Mouse (Mus musculus): ENCODE results near the gene Abl2. TPM values are rescaled to one million over a fixed set of nuclear protein-coding genes. Genes with fewer than 3 reads are reported as not detected.
A peak's percentile ranks its signal among the peaks of the same experiment; 100 is the strongest.

Abl2 gene
- polyA plus RNA-seq, 1 experiment from 2014 or later: 5.7 TPM

- no peaks in the 10 kb centered on the region for H3K9me3 ChIP-seq (ENCODE audit: control insufficient read depth, low read length)
- H3K4me2 ChIP-seq (ENCODE audit: low read depth, low read length, severe bottlenecking): 0 out of 2 replicates have a peak overlapping the region, but pooled peaks have one; percentile 5
- ATAC-seq (replicated peaks; ENCODE audit: low FRiP score) (no peak), DNase-seq (ENCODE audit: low spot score) (no peak)
- 30% methylated on average over 12 of the region's 12 CpGs for WGBS
- H3K27ac ChIP-seq (ENCODE audit: low read depth, low read length): no peak overlapping the region
- no peak overlapping the region for H3K4me3 ChIP-seq (ENCODE audit: low read depth, low read length)
- peaks cover 25% of the 10 kb centered on the region; the same call in 1 of the 2 replicates for H3K4me1 ChIP-seq (replicated peaks; ENCODE audit: control insufficient read depth, insufficient read depth, low read length)
- H3K9ac ChIP-seq (ENCODE audit: low read length): peak overlapping the region; percentile 23; the same call in 1 of the 2 replicates
- H3K27me3 ChIP-seq (ENCODE audit: control insufficient read depth, insufficient read depth, low read length): no peaks in the 10 kb centered on the region
- H3K36me3 ChIP-seq (ENCODE audit: control insufficient read depth, insufficient read depth, low read length): no peaks in the 10 kb centered on the region
Observed at GRCm38 (mm10) chr1:156616989-156617598, 58.5 kb downstream of the Abl2 start.

- H3K4me1 ChIP-seq (replicated peaks; ENCODE audit: control insufficient read depth, insufficient read depth, low read length): peaks cover 25% of the 10 kb centered on the region; the same call in 1 of the 2 replicates
Observed at GRCm38 (mm10) chr1:156617811-156618210, 59.2 kb downstream of the Abl2 start.

GRCm38 (mm10) chr1:156620292-156620909 lies 61.8 kb downstream of the Abl2 start:
- H3K4me3 ChIP-seq (ENCODE audit: low read depth, low read length): no peak overlapping the region
- ATAC-seq (replicated peaks; ENCODE audit: low FRiP score): no peak
- 70% methylated on average over 4 of the region's 4 CpGs for WGBS
- no peaks in the 10 kb centered on the region for H3K27me3 ChIP-seq (ENCODE audit: control insufficient read depth, insufficient read depth, low read length)
- H3K4me2 ChIP-seq (ENCODE audit: low read depth, low read length, severe bottlenecking): no peak overlapping the region
- no peak overlapping the region for H3K27ac ChIP-seq (ENCODE audit: low read depth, low read length)
- H3K9ac ChIP-seq (ENCODE audit: low read length): no peak overlapping the region
- peaks cover 17% of the 10 kb centered on the region; the same call in 1 of the 2 replicates for H3K4me1 ChIP-seq (replicated peaks; ENCODE audit: control insufficient read depth, insufficient read depth, low read length)
- DNase-seq (ENCODE audit: low spot score): no peak
- H3K36me3 ChIP-seq (ENCODE audit: control insufficient read depth, insufficient read depth, low read length): no peaks in the 10 kb centered on the region; the same call in 1 of the 2 replicates
- H3K9me3 ChIP-seq (ENCODE audit: control insufficient read depth, low read length): no peaks in the 10 kb centered on the region

More at GRCm38 (mm10) chr1:156617811-156618210, 59.2 kb downstream of the Abl2 start:
- H3K4me3 ChIP-seq (ENCODE audit: low read depth, low read length): no peak overlapping the region
- H3K36me3 ChIP-seq (ENCODE audit: control insufficient read depth, insufficient read depth, low read length): no peaks in the 10 kb centered on the region
- DNase-seq (ENCODE audit: low spot score): no peak
- no peak overlapping the region for H3K27ac ChIP-seq (ENCODE audit: low read depth, low read length)
- H3K9ac ChIP-seq (ENCODE audit: low read length): no peak overlapping the region
- 54% methylated on average over 4 of the region's 4 CpGs for WGBS
- H3K27me3 ChIP-seq (ENCODE audit: control insufficient read depth, insufficient read depth, low read length): no peaks in the 10 kb centered on the region
- no peak overlapping the region for H3K4me2 ChIP-seq (ENCODE audit: low read depth, low read length, severe bottlenecking)
- no peaks in the 10 kb centered on the region for H3K9me3 ChIP-seq (ENCODE audit: control insufficient read depth, low read length)
- no peak for ATAC-seq (replicated peaks; ENCODE audit: low FRiP score)

- H3K27me3 ChIP-seq (ENCODE audit: control insufficient read depth, insufficient read depth, low read length): no peaks in the 10 kb centered on the region
- no peak overlapping the region for H3K4me2 ChIP-seq (ENCODE audit: low read depth, low read length, severe bottlenecking)
- peaks cover 14% of the 10 kb centered on the region; the same call in 1 of the 2 replicates for H3K4me1 ChIP-seq (replicated peaks; ENCODE audit: control insufficient read depth, insufficient read depth, low read length)
- H3K27ac ChIP-seq (ENCODE audit: low read depth, low read length): no peak overlapping the region
- no peak for ATAC-seq (replicated peaks; ENCODE audit: low FRiP score)
- no peak overlapping the region for H3K9ac ChIP-seq (ENCODE audit: low read length)
- no peak overlapping the region for H3K4me3 ChIP-seq (ENCODE audit: low read depth, low read length)
- H3K36me3 ChIP-seq (ENCODE audit: control insufficient read depth, insufficient read depth, low read length): no peaks in the 10 kb centered on the region; the same call in 1 of the 2 replicates
- H3K9me3 ChIP-seq (ENCODE audit: control insufficient read depth, low read length): no peaks in the 10 kb centered on the region
- DNase-seq (ENCODE audit: low spot score): no peak
- WGBS: 88% methylated on average over 3 of the region's 3 CpGs
Observed at GRCm38 (mm10) chr1:156620951-156621350, 62.4 kb downstream of the Abl2 start.

- Histone ChIP-seq H3K27ac (ENCODE audit: low read depth, low read length) (no peak overlapping the region), H3K9me3 (ENCODE audit: control insufficient read depth, low read length) (no peaks in the 10 kb centered on the region), H3K4me3 (ENCODE audit: low read depth, low read length) (no peak overlapping the region), H3K4me2 (ENCODE audit: low read depth, low read length, severe bottlenecking) (no peak overlapping the region), H3K4me1 (replicated peaks; ENCODE audit: control insufficient read depth, insufficient read depth, low read length) (peaks cover 2% of the 10 kb centered on the region; the same call in 1 of the 2 replicates), H3K9ac (ENCODE audit: low read length) (no peak overlapping the region), H3K27me3 (ENCODE audit: control insufficient read depth, insufficient read depth, low read length) (no peaks in the 10 kb centered on the region), H3K36me3 (ENCODE audit: control insufficient read depth, insufficient read depth, low read length) (no peaks in the 10 kb centered on the region; the same call in 1 of the 2 replicates)
- 75% methylated on average over 1 of the region's 1 CpGs for WGBS
- no peak for ATAC-seq (replicated peaks; ENCODE audit: low FRiP score)
- no peak for DNase-seq (ENCODE audit: low spot score)
Observed at GRCm38 (mm10) chr1:156624231-156624630, 65.6 kb downstream of the Abl2 start.

- ATAC-seq (replicated peaks; ENCODE audit: low FRiP score): no peak
Observed at GRCm38 (mm10) chr1:156626729-156627128, 68.1 kb downstream of the Abl2 start.

GRCm38 (mm10) chr1:156629984-156630383 lies 71.4 kb downstream of the Abl2 start:
- Histone ChIP-seq H3K4me3 (ENCODE audit: low read depth, low read length) (no peak overlapping the region), H3K9me3 (ENCODE audit: control insufficient read depth, low read length) (no peaks in the 10 kb centered on the region), H3K27ac (ENCODE audit: low read depth, low read length) (no peak overlapping the region), H3K36me3 (ENCODE audit: control insufficient read depth, insufficient read depth, low read length) (peaks cover 10% of the 10 kb centered on the region), H3K4me2 (ENCODE audit: low read depth, low read length, severe bottlenecking) (no peak overlapping the region), H3K4me1 (replicated peaks; ENCODE audit: control insufficient read depth, insufficient read depth, low read length) (no peaks in the 10 kb centered on the region), H3K27me3 (ENCODE audit: control insufficient read depth, insufficient read depth, low read length) (no peaks in the 10 kb centered on the region), H3K9ac (ENCODE audit: low read length) (no peak overlapping the region)
- DNase-seq (ENCODE audit: low spot score) (no peak), ATAC-seq (replicated peaks; ENCODE audit: low FRiP score) (no peak)
- 95% methylated on average over 8 of the region's 8 CpGs for WGBS

More at GRCm38 (mm10) chr1:156626729-156627128, 68.1 kb downstream of the Abl2 start:
- 82% methylated on average over 4 of the region's 4 CpGs for WGBS
- H3K4me3 ChIP-seq (ENCODE audit: low read depth, low read length): no peak overlapping the region
- H3K27me3 ChIP-seq (ENCODE audit: control insufficient read depth, insufficient read depth, low read length): no peaks in the 10 kb centered on the region
- H3K27ac ChIP-seq (ENCODE audit: low read depth, low read length): no peak overlapping the region
- DNase-seq (ENCODE audit: low spot score): peak; percentile 43
- H3K36me3 ChIP-seq (ENCODE audit: control insufficient read depth, insufficient read depth, low read length): peaks cover 8% of the 10 kb centered on the region
- no peak overlapping the region for H3K4me2 ChIP-seq (ENCODE audit: low read depth, low read length, severe bottlenecking)
- H3K4me1 ChIP-seq (replicated peaks; ENCODE audit: control insufficient read depth, insufficient read depth, low read length): no peaks in the 10 kb centered on the region
- H3K9ac ChIP-seq (ENCODE audit: low read length): no peak overlapping the region
- no peaks in the 10 kb centered on the region for H3K9me3 ChIP-seq (ENCODE audit: control insufficient read depth, low read length)

GRCm38 (mm10) chr1:156630965-156631364 lies 72.4 kb downstream of the Abl2 start:
- H3K36me3 ChIP-seq (ENCODE audit: control insufficient read depth, insufficient read depth, low read length): peaks cover 10% of the 10 kb centered on the region
- H3K4me2 ChIP-seq (ENCODE audit: low read depth, low read length, severe bottlenecking): no peak overlapping the region
- no peak overlapping the region for H3K9ac ChIP-seq (ENCODE audit: low read length)
- ATAC-seq (replicated peaks; ENCODE audit: low FRiP score) (no peak), DNase-seq (ENCODE audit: low spot score) (no peak)
- no peak overlapping the region for H3K4me3 ChIP-seq (ENCODE audit: low read depth, low read length)
- no peak overlapping the region for H3K27ac ChIP-seq (ENCODE audit: low read depth, low read length)
- no peaks in the 10 kb centered on the region for H3K9me3 ChIP-seq (ENCODE audit: control insufficient read depth, low read length)
- H3K27me3 ChIP-seq (ENCODE audit: control insufficient read depth, insufficient read depth, low read length): no peaks in the 10 kb centered on the region
- no peaks in the 10 kb centered on the region for H3K4me1 ChIP-seq (replicated peaks; ENCODE audit: control insufficient read depth, insufficient read depth, low read length)

Data from forebrain, embryonic 11.5 days (tissue).